In genomic region chr7:25576793-25577437, GRCm38 (mm10) we compare ENCODE assay signal across 14 mouse cellular contexts. TPM values are rescaled to one million over a fixed set of nuclear protein-coding genes. Genes with fewer than 3 reads are reported as not detected.
DNase-seq lines count a peak whose midpoint lies in the region; ATAC-seq and TF ChIP-seq lines count a peak whose summit lies in the region.
"Not testable (repeated sequence)": the region's sequence is repeated elsewhere in the genome, so short reads cannot be mapped to it uniquely, and the experiment has no call there.
"Had no signal": no experiment of that assay in that cellular context is flagged by ENCODE, and none has a peak within 500 bp of the region (broad histone marks: within the 10 kb centered on the region; RNA-seq: fewer than 3 reads in every experiment).

No protein-coding gene starts in this region.

- H3K4me3 ChIP-seq in kidney, embryonic 16.5 days (ENCODE audit: low read length); lung, embryonic 14.5 days (ENCODE audit: low read depth, low read length): not testable (repeated sequence)

- ATAC-seq in common myeloid progenitor, adult 5-6 weeks (replicated peaks; ENCODE audit: low read depth, poor library complexity, severe bottlenecking): peak; percentile 98
- peak; percentile 93 for ATAC-seq in inflammation-experienced regulatory T-cells, adult 6 months
- ATAC-seq in kidney, embryonic 16.5 days (ENCODE audit: low FRiP score, low TSS enrichment): peak; percentile 82
- ATAC-seq in lung, embryonic 14.5 days (ENCODE audit: insufficient read depth): peak; percentile 31; the same call in 1 of the 2 replicates
- ATAC-seq in megakaryocyte progenitor cell, adult 5-6 weeks (replicated peaks; ENCODE audit: poor library complexity): peak; percentile 99

- TF ChIP-seq CTCF in lung, embryonic 14.5 days (IDR thresholded peaks at IDR 0.05; ENCODE audit: low read depth): not testable (repeated sequence)

- H3K4me2 ChIP-seq in kidney, embryonic 16.5 days (replicated peaks; ENCODE audit: low read depth, low read length); lung, embryonic 14.5 days: not testable (repeated sequence)

- H3K27me3 ChIP-seq in kidney, embryonic 16.5 days (ENCODE audit: insufficient read depth, low read length); lung, embryonic 14.5 days (ENCODE audit: insufficient read depth, low read length): not testable (repeated sequence)

- DNase-seq in CD4-positive helper T cell, adult 2 months (ENCODE audit: low read depth, low spot score): peak; percentile 54
- DNase-seq in lung, embryonic 14.5 days: not testable (repeated sequence)
- peak; percentile 67 to 73 for DNase-seq in spleen, postnatal 4 days (ENCODE audit: low spot score in 2 of 2)
- DNase-seq in thymus, postnatal 14 days: peak; percentile 40

- H3K36me3 ChIP-seq in kidney, embryonic 16.5 days (ENCODE audit: insufficient read depth, low read length); lung, embryonic 14.5 days (ENCODE audit: insufficient read depth): not testable (repeated sequence)

- H3K9me3 ChIP-seq in kidney, embryonic 16.5 days (ENCODE audit: low read length); lung, embryonic 14.5 days (ENCODE audit: low read depth, low read length): not testable (repeated sequence)

- H3K4me1 ChIP-seq in kidney, embryonic 16.5 days (ENCODE audit: insufficient read depth, low read length); lung, embryonic 14.5 days (ENCODE audit: insufficient read depth): not testable (repeated sequence)

- not testable (repeated sequence) for H3K9ac ChIP-seq in kidney, embryonic 16.5 days (replicated peaks; ENCODE audit: low read length); lung, embryonic 14.5 days

- WGBS in kidney, embryonic 16.5 days: 42% methylated on average over 12 of the region's 14 CpGs
- 65% methylated on average over 12 of the region's 14 CpGs for WGBS in lung, embryonic 14.5 days

- peak overlapping the region; percentile 80 for H3K27ac ChIP-seq in kidney, embryonic 16.5 days (ENCODE audit: low read length)
- peak overlapping the region; percentile 74 for H3K27ac ChIP-seq in lung, embryonic 14.5 days (ENCODE audit: low read depth)

RNA-seq across cellular contexts. Expression of gene Ceacam2, which starts 37.3 kb away (rescaled TPM):
- total RNA-seq in common myeloid progenitor, adult 5-6 weeks (2017): not detected in 2 replicates
- under 1 TPM in 1 of 3 experiments, not detected in 2; 0.20 TPM for polyA plus RNA-seq in inflammation-experienced regulatory T-cells, adult 6 months (2017; shearing (Covaris generic))
- polyA plus RNA-seq in kidney, embryonic 16.5 days (2015; fragmentation: Nextera tagmentation; extraction: Ambion mirVana): 0.31 TPM in 1 of 2 replicates, not detected in the other
- 0.11 TPM in 1 of 2 replicates, not detected in the other for polyA plus RNA-seq in lung, embryonic 14.5 days (2014; fragmentation: Nextera tagmentation; extraction: Ambion mirVana)
- 0.07 TPM in 1 of 2 replicates, not detected in the other for total RNA-seq in megakaryocyte progenitor cell, adult 5-6 weeks (2015)
- total RNA-seq in megakaryocyte progenitor cell, adult 5-6 weeks (2017): 0.46 TPM in 1 of 2 replicates, not detected in the other
- polyA plus RNA-seq: heart, embryonic 15.5 days; hindbrain, embryonic 12.5 days; midbrain, embryonic 13.5 days had no signal

RNA-seq across cellular contexts. Expression of gene Erich4, which starts 38.8 kb away (rescaled TPM):
- total RNA-seq in common myeloid progenitor, adult 5-6 weeks (2017): not detected in 2 replicates
- polyA plus RNA-seq in inflammation-experienced regulatory T-cells, adult 6 months (2017; shearing (Covaris generic)): not detected
- polyA plus RNA-seq in kidney, embryonic 16.5 days (2015; fragmentation: Nextera tagmentation; extraction: Ambion mirVana): 4.5 and 5.5 TPM in 2 replicates
- polyA plus RNA-seq in lung, embryonic 14.5 days (2014; fragmentation: Nextera tagmentation; extraction: Ambion mirVana): not detected in 2 replicates
- total RNA-seq in megakaryocyte progenitor cell, adult 5-6 weeks (2015): not detected in 2 replicates
- total RNA-seq in megakaryocyte progenitor cell, adult 5-6 weeks (2017): not detected in 2 replicates
- total RNA-seq: gastrocnemius, adult 18-20 months had no signal
- polyA plus RNA-seq: heart, embryonic 15.5 days; hindbrain, embryonic 12.5 days; limb, embryonic 13.5 days; lung, adult 2 months; midbrain, embryonic 13.5 days had no signal

RNA-seq across cellular contexts. Expression of gene Dmac2, which starts 42.3 kb away (rescaled TPM):
- total RNA-seq in common myeloid progenitor, adult 5-6 weeks (2017): 37.2 and 42.5 TPM in 2 replicates
- 10 to 100 TPM; 27.1 to 55.4 (median 47.5) TPM for polyA plus RNA-seq in inflammation-experienced regulatory T-cells, adult 6 months (2017; shearing (Covaris generic))
- polyA plus RNA-seq in kidney, embryonic 16.5 days (2015; fragmentation: Nextera tagmentation; extraction: Ambion mirVana): 61.8 and 64.7 TPM in 2 replicates
- polyA plus RNA-seq in lung, embryonic 14.5 days (2014; fragmentation: Nextera tagmentation; extraction: Ambion mirVana): 27.8 and 33.5 TPM in 2 replicates
- total RNA-seq in megakaryocyte progenitor cell, adult 5-6 weeks (2015): 24.5 and 30.0 TPM in 2 replicates
- total RNA-seq in megakaryocyte progenitor cell, adult 5-6 weeks (2017): 34.0 and 34.9 TPM in 2 replicates

RNA-seq across cellular contexts. Expression of gene B3gnt8, which starts 49.5 kb away (rescaled TPM):
- total RNA-seq in common myeloid progenitor, adult 5-6 weeks (2017): 3.4 and 4.2 TPM in 2 replicates
- polyA plus RNA-seq in inflammation-experienced regulatory T-cells, adult 6 months (2017; shearing (Covaris generic)): under 1 TPM in 2 of 3 experiments, not detected in 1; 0.40 to 0.45 TPM
- 14.2 and 15.0 TPM in 2 replicates for polyA plus RNA-seq in kidney, embryonic 16.5 days (2015; fragmentation: Nextera tagmentation; extraction: Ambion mirVana)
- 3.5 and 4.0 TPM in 2 replicates for polyA plus RNA-seq in lung, embryonic 14.5 days (2014; fragmentation: Nextera tagmentation; extraction: Ambion mirVana)
- total RNA-seq in megakaryocyte progenitor cell, adult 5-6 weeks (2015): 5.1 and 7.4 TPM in 2 replicates
- 13.2 and 22.2 TPM in 2 replicates for total RNA-seq in megakaryocyte progenitor cell, adult 5-6 weeks (2017)

Comparison
In these comparisons a context has a peak if more than half of its experiments do, and no peak if none do; other contexts are left out.
1. ATAC-seq: peak in every context shown above with its lines; median percentile 99 in megakaryocyte progenitor cell, adult 5-6 weeks; 98 in common myeloid progenitor, adult 5-6 weeks; 93 in inflammation-experienced regulatory T-cells, adult 6 months; 82 in kidney, embryonic 16.5 days; 31 in lung, embryonic 14.5 days.